Mouse (Mus musculus) CH12.LX (cell line): Measurements from ENCODE around the gene Zfp592.

Source experiments
- CHD2 ChIP-seq: IDR thresholded peaks from 2 replicates; pipeline ENCODE4 v1.6.1; 2011; ENCODE audit warnings: low read length, improper control_type of control experiment
- CTCF ChIP-seq, 2 experiments: IDR thresholded peaks in 1 of 2; conservative IDR thresholded peaks in 1 of 2; 2 replicates each; pipeline ENCODE4 v1.5.1; 2011 to 2012; ENCODE audit warnings: low read depth in 2 of 2, low read length in 2 of 2, improper control_type of control experiment in 1 of 2, inconsistent platforms in 1 of 2, mild to moderate bottlenecking in 1 of 2, moderate library complexity in 1 of 2
- ETS1 ChIP-seq: conservative IDR thresholded peaks from 2 replicates; pipeline ENCODE4 v1.6.1; 2012; ENCODE audit warnings: low read depth, mild to moderate bottlenecking, inconsistent platforms, low read length, improper control_type of control experiment, moderate library complexity
- GABPA ChIP-seq: IDR thresholded peaks from 2 replicates; pipeline ENCODE4 v1.6.1; 2012; ENCODE audit warnings: low read depth, low read length, improper control_type of control experiment, inconsistent platforms; ENCODE audit not compliant: insufficient replicate concordance
- MAX ChIP-seq: IDR thresholded peaks from 2 replicates; pipeline ENCODE4 v1.6.1; 2011; ENCODE audit warnings: low read length, improper control_type of control experiment
- MEF2A ChIP-seq: IDR thresholded peaks from 2 replicates; pipeline ENCODE4 v1.6.1; 2014; ENCODE audit warnings: low read depth, mild to moderate bottlenecking, inconsistent platforms, low read length, improper control_type of control experiment, borderline replicate concordance
- NRF1 ChIP-seq: IDR thresholded peaks from 2 replicates; pipeline ENCODE4 v1.6.1; 2014; ENCODE audit warnings: low read depth, mild to moderate bottlenecking, inconsistent platforms, low read length, improper control_type of control experiment, moderate library complexity
- POLR2A ChIP-seq: IDR thresholded peaks from 2 replicates; pipeline ENCODE4 v1.6.1; 2011; ENCODE audit warnings: low read depth, mild to moderate bottlenecking, improper control_type of control experiment, low read length
- TBP ChIP-seq: conservative IDR thresholded peaks from 2 replicates; pipeline ENCODE4 v1.6.1; 2011; ENCODE audit warnings: low read depth, low read length, improper control_type of control experiment
- ZNF384 ChIP-seq: IDR thresholded peaks from 2 replicates; pipeline ENCODE4 v1.6.1; 2012; ENCODE audit warnings: low read depth, low read length, improper control_type of control experiment, inconsistent platforms

- TF ChIP-seq CTCF (conservative IDR thresholded peaks at IDR 0.05 in 1 of 2, IDR thresholded peaks at IDR 0.05 in 1 of 2; ENCODE audit: low read depth in 2 of 2, low read length in 2 of 2), result peak in 1 of 2 experiments; percentile 15; a peak in 2 of 4 replicates
- TF ChIP-seq POLR2A, result peak; percentile 44; the same call in 1 of the 2 replicates
- TF ChIP-seq NRF1, result no peak
- TF ChIP-seq GABPA, result no peak
- TF ChIP-seq MAX, result no peak
- no peak for TF ChIP-seq MEF2A
- TF ChIP-seq TBP, result no peak
- no peak for TF ChIP-seq ZNF384
- TF ChIP-seq CHD2, result no peak
- no peak for TF ChIP-seq ETS1
Measured at GRCm38 (mm10) chr7:80993834-80994662, 567 bp downstream of the Zfp592 start.
